Mouse (Mus musculus): ENCODE data around the gene Nlrp2. TPM values are rescaled to one million over a fixed set of nuclear protein-coding genes. Genes with fewer than 3 reads are reported as not detected.

Gene Nlrp2
- polyA plus RNA-seq (2015; fragmentation: Nextera tagmentation; extraction: Ambion mirVana) = not detected in 2 replicates

- Histone ChIP-seq H3K9me3 (ENCODE audit: control insufficient read depth, low read length) (0 out of 2 replicates have a peak, but pooled peaks cover 7% of the 10 kb centered on the region), H3K36me3 (ENCODE audit: control insufficient read depth, insufficient read depth, low read length) (no peaks in the 10 kb centered on the region), H3K27ac (ENCODE audit: low read length) (no peak within 1 kb of the TSS), H3K4me1 (ENCODE audit: control insufficient read depth, insufficient read depth, low read length) (no peaks in the 10 kb centered on the region), H3K4me3 (ENCODE audit: low read length) (no peak within 1 kb of the TSS), H3K27me3 (replicated peaks; ENCODE audit: control insufficient read depth, insufficient read depth, low read length) (no peaks in the 10 kb centered on the region), H3K4me2 (ENCODE audit: low read depth, low read length) (no peak within 1 kb of the TSS), H3K9ac (ENCODE audit: low read depth, low read length) (no peak within 1 kb of the TSS)
- ATAC-seq = no peak
- WGBS = 78% methylated on average over 4 of the region's 4 CpGs
Measured at GRCm38 (mm10) chr7:5350935-5351334, at the start of gene Nlrp2. Gene Nlrp2, minus strand, starts transcription at chr7:5351035.

GRCm38 (mm10) chr7:5366724-5367123 is 15.9 kb upstream of the Nlrp2 start:
- H3K9ac ChIP-seq (ENCODE audit: low read depth, low read length) = no peak overlapping the region
- H3K36me3 ChIP-seq (ENCODE audit: control insufficient read depth, insufficient read depth, low read length) = no peaks in the 10 kb centered on the region
- no peak overlapping the region for H3K4me3 ChIP-seq (ENCODE audit: low read length)
- no peak overlapping the region for H3K4me2 ChIP-seq (ENCODE audit: low read depth, low read length)
- no peaks in the 10 kb centered on the region for H3K4me1 ChIP-seq (ENCODE audit: control insufficient read depth, insufficient read depth, low read length)
- H3K27ac ChIP-seq (ENCODE audit: low read length) = no peak overlapping the region
- H3K9me3 ChIP-seq (ENCODE audit: control insufficient read depth, low read length) = peaks cover 4% of the 10 kb centered on the region; the same call in 1 of the 2 replicates
- no peaks in the 10 kb centered on the region for H3K27me3 ChIP-seq (replicated peaks; ENCODE audit: control insufficient read depth, insufficient read depth, low read length)
- no peak for ATAC-seq
- WGBS = 80% methylated on average over 2 of the region's 2 CpGs

- no peak overlapping the region for H3K27ac ChIP-seq (ENCODE audit: low read length)
- peaks cover 4% of the 10 kb centered on the region; the same call in 1 of the 2 replicates for H3K9me3 ChIP-seq (ENCODE audit: control insufficient read depth, low read length)
- H3K36me3 ChIP-seq (ENCODE audit: control insufficient read depth, insufficient read depth, low read length) = no peaks in the 10 kb centered on the region
- H3K4me3 ChIP-seq (ENCODE audit: low read length) = no peak overlapping the region
- H3K27me3 ChIP-seq (replicated peaks; ENCODE audit: control insufficient read depth, insufficient read depth, low read length) = no peaks in the 10 kb centered on the region
- no peak overlapping the region for H3K4me2 ChIP-seq (ENCODE audit: low read depth, low read length)
- WGBS = 85% methylated on average over 5 of the region's 5 CpGs
- no peak for ATAC-seq
- no peak overlapping the region for H3K9ac ChIP-seq (ENCODE audit: low read depth, low read length)
- H3K4me1 ChIP-seq (ENCODE audit: control insufficient read depth, insufficient read depth, low read length) = no peaks in the 10 kb centered on the region
Measured at GRCm38 (mm10) chr7:5363599-5363998, 12.8 kb upstream of the Nlrp2 start.

- no peaks in the 10 kb centered on the region for H3K4me1 ChIP-seq (ENCODE audit: control insufficient read depth, insufficient read depth, low read length)
- H3K4me2 ChIP-seq (ENCODE audit: low read depth, low read length) = no peak within 1 kb of the TSS
- H3K9me3 ChIP-seq (ENCODE audit: control insufficient read depth, low read length) = 0 out of 2 replicates have a peak, but pooled peaks cover 7% of the 10 kb centered on the region
- no peak within 1 kb of the TSS for H3K4me3 ChIP-seq (ENCODE audit: low read length)
- H3K36me3 ChIP-seq (ENCODE audit: control insufficient read depth, insufficient read depth, low read length) = no peaks in the 10 kb centered on the region
- H3K27ac ChIP-seq (ENCODE audit: low read length) = no peak within 1 kb of the TSS
- WGBS = 74% methylated on average over 1 of the region's 1 CpGs
- no peak for ATAC-seq
- H3K27me3 ChIP-seq (replicated peaks; ENCODE audit: control insufficient read depth, insufficient read depth, low read length) = no peaks in the 10 kb centered on the region
- no peak within 1 kb of the TSS for H3K9ac ChIP-seq (ENCODE audit: low read depth, low read length)
Measured at GRCm38 (mm10) chr7:5350237-5350636, 598 bp downstream of the Nlrp2 start, which contains the start of gene Gm5065. Gene Gm5065, plus strand, starts transcription at chr7:5350537.

GRCm38 (mm10) chr7:5327511-5327910 is 23.3 kb downstream of the Nlrp2 start:
- no peak for ATAC-seq
- H3K27me3 ChIP-seq (replicated peaks; ENCODE audit: control insufficient read depth, insufficient read depth, low read length) = no peaks in the 10 kb centered on the region
- no peaks in the 10 kb centered on the region for H3K9me3 ChIP-seq (ENCODE audit: control insufficient read depth, low read length)
- H3K4me2 ChIP-seq (ENCODE audit: low read depth, low read length) = no peak overlapping the region
- H3K27ac ChIP-seq (ENCODE audit: low read length) = no peak overlapping the region
- no peaks in the 10 kb centered on the region for H3K36me3 ChIP-seq (ENCODE audit: control insufficient read depth, insufficient read depth, low read length)
- H3K4me1 ChIP-seq (ENCODE audit: control insufficient read depth, insufficient read depth, low read length) = no peaks in the 10 kb centered on the region
- H3K9ac ChIP-seq (ENCODE audit: low read depth, low read length) = no peak overlapping the region
- H3K4me3 ChIP-seq (ENCODE audit: low read length) = no peak overlapping the region
- WGBS = 87% methylated on average over 1 of the region's 1 CpGs

GRCm38 (mm10) chr7:5288281-5288680 is 62.6 kb downstream of the Nlrp2 start:
- Histone ChIP-seq H3K36me3 (ENCODE audit: control insufficient read depth, insufficient read depth, low read length) (no peaks in the 10 kb centered on the region), H3K9ac (ENCODE audit: low read depth, low read length) (no peak overlapping the region), H3K27ac (ENCODE audit: low read length) (no peak overlapping the region), H3K27me3 (replicated peaks; ENCODE audit: control insufficient read depth, insufficient read depth, low read length) (no peaks in the 10 kb centered on the region), H3K4me1 (ENCODE audit: control insufficient read depth, insufficient read depth, low read length) (no peaks in the 10 kb centered on the region), H3K4me2 (ENCODE audit: low read depth, low read length) (no peak overlapping the region), H3K4me3 (ENCODE audit: low read length) (no peak overlapping the region), H3K9me3 (ENCODE audit: control insufficient read depth, low read length) (no peaks in the 10 kb centered on the region)
- WGBS = 59% methylated on average over 1 of the region's 1 CpGs
- ATAC-seq = no peak

- no peaks in the 10 kb centered on the region for H3K4me1 ChIP-seq (ENCODE audit: control insufficient read depth, insufficient read depth, low read length)
- H3K36me3 ChIP-seq (ENCODE audit: control insufficient read depth, insufficient read depth, low read length) = no peaks in the 10 kb centered on the region
- no peaks in the 10 kb centered on the region for H3K9me3 ChIP-seq (ENCODE audit: control insufficient read depth, low read length)
- no peak overlapping the region for H3K9ac ChIP-seq (ENCODE audit: low read depth, low read length)
- no peak overlapping the region for H3K4me3 ChIP-seq (ENCODE audit: low read length)
- no peaks in the 10 kb centered on the region for H3K27me3 ChIP-seq (replicated peaks; ENCODE audit: control insufficient read depth, insufficient read depth, low read length)
- whole genome bisulfite sequencing = 81% methylated on average over 3 of the region's 3 CpGs
- ATAC-seq = no peak
- H3K4me2 ChIP-seq (ENCODE audit: low read depth, low read length) = no peak overlapping the region
- no peak overlapping the region for H3K27ac ChIP-seq (ENCODE audit: low read length)
Measured at GRCm38 (mm10) chr7:5263051-5263450, 87.8 kb downstream of the Nlrp2 start.

Other genes with a start within 250 kb of the Nlrp2 start
- gene Rfpl4, start 234.1 kb downstream of the Nlrp2 start, polyA plus RNA-seq (2015; fragmentation: Nextera tagmentation; extraction: Ambion mirVana) = not detected in 2 replicates
- 0.67 and 0.80 TPM in 2 replicates for gene Rasl2-9, start 225.1 kb downstream of the Nlrp2 start, polyA plus RNA-seq (2015; fragmentation: Nextera tagmentation; extraction: Ambion mirVana)
- not detected in 2 replicates for gene Vmn1r55, start 201.4 kb downstream of the Nlrp2 start, polyA plus RNA-seq (2015; fragmentation: Nextera tagmentation; extraction: Ambion mirVana)
- not detected in 2 replicates for gene Vmn1r56, start 154.3 kb downstream of the Nlrp2 start, polyA plus RNA-seq (2015; fragmentation: Nextera tagmentation; extraction: Ambion mirVana)
- not detected in 2 replicates for gene Vmn1r57, start 132.5 kb downstream of the Nlrp2 start, polyA plus RNA-seq (2015; fragmentation: Nextera tagmentation; extraction: Ambion mirVana)
- not detected in 2 replicates for gene Gm5065, start 498 bp downstream of the Nlrp2 start, polyA plus RNA-seq (2015; fragmentation: Nextera tagmentation; extraction: Ambion mirVana)
- gene Vmn1r58, start 62.4 kb upstream of the Nlrp2 start, polyA plus RNA-seq (2015; fragmentation: Nextera tagmentation; extraction: Ambion mirVana) = not detected in 2 replicates
- gene Vmn1r59, start 105.7 kb upstream of the Nlrp2 start, polyA plus RNA-seq (2015; fragmentation: Nextera tagmentation; extraction: Ambion mirVana) = not detected in 2 replicates
- not detected in 2 replicates for gene Vmn2r28, start 142.9 kb upstream of the Nlrp2 start, polyA plus RNA-seq (2015; fragmentation: Nextera tagmentation; extraction: Ambion mirVana)
- gene Vmn1r60, start 196.3 kb upstream of the Nlrp2 start, polyA plus RNA-seq (2015; fragmentation: Nextera tagmentation; extraction: Ambion mirVana) = not detected in 2 replicates